Mouse (Mus musculus) heart, adult 18-20 months (tissue): ENCODE results near the gene Lingo1. TPM values are rescaled to one million over a fixed set of nuclear protein-coding genes. Genes with fewer than 3 reads are reported as not detected.
A peak's percentile ranks its signal among the peaks of the same experiment; 100 is the strongest.

Experiments
- DNase-seq, 2 experiments: peaks; one replicate each; pipeline ENCODE4 v3.0.0; 2021 to 2022; ENCODE audit warnings: mixed read lengths in 1 of 2
- total RNA-seq, 2 experiments: library from RNA; stranded (reverse); gene quantifications; 2 replicates each; pipeline ENCODE4 v1.2.3; 2021

Gene Lingo1
- total RNA-seq, 2 experiments from 2014 or later: 1.0 to 1.1 TPM

DNA sequence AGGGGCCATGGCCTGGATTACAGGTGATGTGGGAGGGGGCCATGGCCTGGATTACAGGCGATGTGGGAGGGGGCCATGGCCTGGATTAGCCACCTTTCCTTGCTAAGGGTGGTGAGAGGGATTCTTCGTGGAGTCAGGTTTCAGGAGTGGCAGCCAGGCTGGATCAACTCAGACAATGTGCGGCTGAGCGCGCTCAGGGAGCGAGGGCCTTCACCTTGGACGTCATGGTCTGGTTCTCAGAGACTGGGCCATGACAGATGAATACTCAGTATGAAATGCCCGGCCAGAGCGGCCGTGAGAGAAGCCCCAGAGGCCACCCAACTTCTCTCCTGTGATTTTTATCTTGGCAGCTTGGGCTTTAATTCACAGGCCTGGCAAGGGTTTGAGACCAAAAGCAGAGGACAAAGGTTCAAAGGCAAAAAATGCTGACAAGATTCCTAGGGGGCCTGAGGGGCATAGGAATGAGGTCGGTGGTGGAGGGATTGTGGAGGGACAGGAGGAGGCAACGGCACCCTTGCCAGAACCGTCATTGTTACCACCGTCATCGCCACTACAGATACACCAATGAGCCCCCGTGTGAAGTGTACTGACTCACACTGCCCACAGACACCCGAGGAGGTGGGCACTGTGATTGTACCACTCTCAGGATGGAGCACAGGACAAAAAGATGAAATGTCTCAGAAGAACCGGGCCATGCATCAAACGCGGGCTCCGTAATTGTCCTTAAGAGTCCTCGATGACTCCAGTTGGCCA, 117.2 kb downstream of the Lingo1 start:
- no peak for DNase-seq

DNA sequence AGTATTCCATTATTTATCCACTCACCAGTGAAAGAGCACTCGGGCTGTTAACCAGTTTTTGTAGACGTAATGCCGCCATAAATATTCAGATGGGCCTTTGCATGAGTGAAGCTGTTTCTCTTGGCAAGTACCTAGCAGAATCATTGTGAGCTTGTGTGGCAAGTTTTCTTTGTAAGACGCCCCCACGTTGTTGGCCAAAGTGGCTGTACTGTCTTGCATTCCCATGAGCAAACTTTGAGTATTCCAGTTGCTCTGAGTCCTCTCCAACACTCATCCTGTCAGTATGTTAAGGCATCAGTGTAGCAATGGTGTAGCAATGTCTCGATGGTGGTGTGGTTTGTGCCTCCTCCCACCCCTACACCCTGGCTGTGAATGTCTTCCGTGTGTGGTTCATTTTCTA, 120.6 kb downstream of the Lingo1 start:
- no peak for DNase-seq

DNA sequence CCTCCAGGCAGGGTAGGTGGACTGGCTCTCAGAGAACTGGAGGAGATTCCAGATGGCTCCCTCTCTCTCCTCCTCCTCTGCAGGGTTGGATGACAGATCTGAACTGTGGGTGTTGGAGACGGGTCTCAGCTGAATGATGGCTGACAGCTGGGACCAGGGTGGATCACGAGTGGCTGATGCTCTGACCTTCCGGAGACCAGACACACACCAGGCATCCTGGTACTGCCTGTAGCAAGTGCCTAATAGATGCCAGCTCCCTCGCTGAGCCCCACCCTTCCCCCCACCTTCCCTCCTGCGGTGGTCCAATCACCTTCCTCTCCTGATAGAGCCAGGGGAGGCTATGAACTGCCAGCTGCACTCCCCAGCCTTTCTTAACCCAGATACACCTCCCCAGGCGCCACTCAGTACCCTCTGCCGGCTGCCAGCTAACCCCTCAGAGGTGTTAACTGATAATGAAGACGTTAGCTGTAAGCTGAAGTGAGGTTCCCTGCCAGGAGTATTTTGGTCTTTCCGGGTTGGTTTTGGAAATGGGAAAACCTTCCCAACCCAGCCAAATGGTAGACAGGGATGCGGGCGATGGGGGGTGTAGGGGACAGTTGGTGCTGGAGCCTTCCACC, 126.6 kb downstream of the Lingo1 start:
- peak in 1 of 2 experiments; percentile 14 for DNase-seq

DNA sequence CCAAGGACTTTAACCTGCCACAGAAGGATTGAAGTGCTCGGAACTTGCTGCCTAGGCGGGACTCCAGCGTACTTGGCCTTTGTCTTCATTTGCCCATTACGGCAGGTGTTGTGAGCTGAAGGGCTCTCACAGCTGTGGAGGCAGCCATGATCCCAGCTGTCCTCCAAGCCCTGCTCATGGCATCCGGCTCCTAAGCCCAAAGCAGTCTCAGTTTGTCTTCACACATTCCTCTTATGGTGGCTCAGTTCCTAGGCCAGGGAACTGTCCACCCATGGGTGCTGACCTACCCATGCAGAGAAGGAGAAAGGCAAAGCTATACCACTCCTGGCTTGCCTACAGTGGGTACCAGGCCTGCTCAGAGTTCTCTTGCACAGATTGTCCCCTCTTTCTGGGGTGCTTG, 132.1 kb downstream of the Lingo1 start:
- DNase-seq: no peak

DNA sequence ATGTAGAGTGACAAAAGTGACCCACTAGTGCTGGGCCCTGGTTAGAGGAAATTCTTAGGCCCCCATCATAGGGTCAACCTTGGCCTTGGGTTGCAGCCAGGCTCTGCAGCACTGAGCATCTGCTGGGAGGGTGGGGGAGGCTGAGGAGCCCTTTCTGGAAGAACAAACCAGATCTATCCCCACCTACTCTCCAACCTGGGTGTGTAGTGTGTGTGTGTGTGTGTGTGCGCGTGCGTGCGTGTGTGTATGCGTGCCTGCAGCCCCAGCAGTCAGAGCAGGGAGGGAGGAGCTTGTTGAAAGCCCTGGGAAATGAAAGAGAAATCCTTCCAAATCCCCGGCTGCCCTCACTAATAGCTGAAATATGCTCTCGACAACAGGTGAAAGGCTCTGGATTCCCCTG, 133.3 kb downstream of the Lingo1 start:
- no peak for DNase-seq

DNA sequence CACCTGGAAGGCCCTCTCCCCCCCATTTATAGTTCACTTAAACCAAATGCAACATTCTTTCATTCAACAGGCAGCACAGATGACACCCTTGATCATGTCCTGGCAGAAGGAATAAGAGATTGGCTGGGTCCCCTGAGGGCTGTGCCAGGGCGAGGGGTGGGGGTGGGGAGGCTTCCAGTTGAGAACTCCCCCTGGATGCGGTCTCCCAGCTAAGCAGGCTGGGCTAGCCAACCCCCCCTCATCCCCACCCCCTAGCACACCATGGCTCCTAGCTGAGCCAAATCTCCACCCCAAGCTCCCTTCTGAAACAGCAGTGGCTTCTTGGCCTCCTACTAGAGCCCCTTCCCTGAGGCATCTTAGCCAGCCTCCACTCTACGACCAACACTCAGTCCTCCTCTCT, 133.9 kb downstream of the Lingo1 start:
- DNase-seq: no peak

DNA sequence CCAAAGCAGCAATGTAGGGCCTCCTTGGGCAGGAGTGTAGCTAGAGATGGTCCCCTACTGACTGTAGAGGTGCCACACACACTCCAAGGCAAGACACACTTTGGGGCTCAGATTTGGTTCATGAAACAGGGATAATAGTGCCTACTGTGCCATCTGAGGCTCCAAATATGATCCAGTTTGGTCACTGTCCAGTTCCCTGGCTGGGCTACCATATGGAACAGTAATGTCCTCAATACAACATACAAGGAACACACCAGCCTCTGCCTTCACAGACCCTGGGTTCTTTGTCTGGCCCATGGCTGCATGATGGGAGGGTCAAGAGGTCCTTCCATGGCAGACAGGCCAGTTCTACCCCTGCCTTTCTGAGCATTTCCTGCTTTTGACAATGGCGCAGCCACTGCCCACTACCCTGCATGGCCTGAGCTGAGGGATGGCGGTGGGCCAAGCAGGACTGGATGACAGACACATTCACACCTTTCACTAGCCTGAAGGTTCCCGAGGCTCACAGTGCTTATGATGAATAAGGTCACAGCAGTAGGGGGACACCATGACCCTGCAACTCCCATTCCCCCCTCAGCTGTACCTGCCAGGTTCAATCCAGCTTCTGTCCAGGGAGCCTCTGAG, 134.9 kb downstream of the Lingo1 start:
- no peak for DNase-seq

DNA sequence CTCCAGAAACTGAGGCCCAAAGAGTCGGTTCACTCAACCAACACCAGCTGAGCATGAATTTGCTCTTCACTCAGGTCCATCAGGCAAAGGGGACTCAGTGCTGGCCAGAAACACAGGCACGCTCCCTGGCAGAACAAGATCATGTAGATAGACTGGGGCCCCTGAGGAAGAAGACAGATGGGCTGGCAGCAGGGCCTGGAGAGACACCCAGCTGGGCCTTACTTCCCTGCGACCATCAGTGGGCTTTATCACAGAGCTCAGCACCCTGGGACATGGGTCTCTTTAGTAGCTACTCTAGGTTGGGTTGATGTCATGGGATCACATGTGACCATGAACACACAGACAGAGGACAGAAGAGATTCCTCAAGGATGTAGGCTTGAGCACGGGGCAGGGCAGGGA, 137.7 kb downstream of the Lingo1 start:
- DNase-seq: no peak

DNA sequence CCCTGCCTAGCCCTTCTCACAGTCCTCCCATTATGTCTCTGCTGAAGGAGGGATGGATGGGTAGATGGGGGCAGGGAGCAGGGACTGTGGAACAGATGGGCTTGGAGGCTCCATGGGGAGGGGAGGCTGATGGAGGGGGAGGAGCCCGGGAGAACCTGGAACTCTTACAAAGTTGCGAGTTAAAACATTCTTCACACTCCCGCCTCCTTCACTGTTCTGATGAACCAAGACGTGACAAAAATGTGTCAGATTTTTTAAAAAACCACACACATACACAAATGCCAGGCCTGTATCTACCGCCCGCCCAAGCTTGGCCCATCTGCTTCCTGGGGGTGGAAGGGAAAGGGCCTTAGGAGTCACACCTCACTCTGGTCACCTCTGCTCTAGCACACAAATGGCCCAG, 138.3 kb downstream of the Lingo1 start:
- no peak for DNase-seq

DNA sequence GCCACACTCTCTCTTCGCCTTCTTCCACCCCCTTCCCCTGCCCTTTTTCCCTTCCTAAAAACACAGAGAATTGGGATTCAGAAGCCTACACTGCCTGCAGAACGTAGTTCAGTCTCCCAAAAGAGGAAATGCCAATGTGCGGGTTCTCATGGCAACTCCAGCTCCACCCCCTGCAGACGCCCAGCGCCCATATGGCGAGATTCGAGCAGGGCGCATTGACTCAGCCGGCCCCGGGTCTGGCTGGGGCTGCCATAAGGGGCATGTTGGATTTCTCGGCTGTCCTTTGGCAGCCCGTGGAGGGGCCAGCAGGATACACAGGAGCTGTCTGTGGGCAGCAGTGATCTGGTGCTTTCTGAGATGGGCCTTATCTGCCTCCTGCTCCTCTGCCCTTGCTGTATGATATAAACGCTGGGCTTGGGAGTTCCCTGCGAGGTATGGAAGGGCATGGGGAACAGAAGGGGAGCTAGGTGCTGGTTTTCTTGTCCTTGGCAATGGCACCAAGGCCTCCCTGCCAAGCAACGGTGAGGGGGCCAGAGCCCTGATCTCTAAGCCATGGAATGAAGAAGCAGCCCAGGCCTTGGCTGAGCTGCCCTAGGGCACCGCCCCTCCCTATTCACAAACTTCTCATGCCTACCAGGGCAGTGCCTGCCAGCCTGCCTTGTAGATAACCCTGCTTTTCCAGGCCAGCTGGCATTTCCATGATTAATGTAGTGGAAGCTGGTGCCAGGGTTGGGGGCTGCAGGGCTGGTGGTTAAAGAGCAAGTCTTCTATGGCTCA, 139.3 kb downstream of the Lingo1 start:
- DNase-seq: peak in 1 of 2 experiments; percentile 31

DNA sequence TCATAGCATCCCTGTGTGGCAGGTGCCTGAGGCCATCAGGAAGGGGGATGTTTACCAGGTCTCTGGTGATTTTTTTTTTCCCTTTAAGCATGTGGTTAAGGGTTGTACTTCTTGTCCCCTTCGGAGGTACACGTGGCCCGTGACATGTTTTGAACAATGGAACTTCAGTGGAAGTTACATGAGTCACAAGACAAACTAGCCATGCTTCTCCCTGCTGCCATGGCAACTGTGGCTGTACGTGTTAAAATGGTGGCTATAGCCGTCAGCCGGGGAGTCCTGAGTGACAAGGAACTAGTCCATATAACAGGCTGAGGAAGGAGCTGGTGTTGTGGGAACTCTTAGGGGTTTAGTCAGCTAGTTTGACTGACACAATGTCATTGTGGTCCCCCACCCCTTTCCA, 141.1 kb downstream of the Lingo1 start:
- DNase-seq: no peak

DNA sequence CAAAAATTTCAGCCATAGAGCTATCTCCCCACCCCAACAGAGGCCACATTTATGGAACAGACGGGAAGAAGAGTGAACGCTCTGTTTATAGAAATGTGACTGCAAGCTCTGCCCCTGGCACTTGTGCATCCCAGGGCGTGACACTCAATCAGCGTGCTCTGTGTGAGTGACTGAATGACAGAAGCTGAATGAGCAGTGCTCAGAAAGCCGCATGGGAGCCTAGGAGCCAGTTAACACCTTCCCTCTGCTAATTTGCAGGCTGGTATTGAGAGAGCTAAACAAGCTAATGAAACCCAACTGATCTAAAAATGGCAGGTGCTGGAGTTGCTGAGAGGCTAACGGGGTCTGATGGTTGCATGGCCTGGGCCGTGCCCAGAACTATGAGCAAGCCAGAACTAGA, 143.7 kb downstream of the Lingo1 start:
- DNase-seq: no peak

DNA sequence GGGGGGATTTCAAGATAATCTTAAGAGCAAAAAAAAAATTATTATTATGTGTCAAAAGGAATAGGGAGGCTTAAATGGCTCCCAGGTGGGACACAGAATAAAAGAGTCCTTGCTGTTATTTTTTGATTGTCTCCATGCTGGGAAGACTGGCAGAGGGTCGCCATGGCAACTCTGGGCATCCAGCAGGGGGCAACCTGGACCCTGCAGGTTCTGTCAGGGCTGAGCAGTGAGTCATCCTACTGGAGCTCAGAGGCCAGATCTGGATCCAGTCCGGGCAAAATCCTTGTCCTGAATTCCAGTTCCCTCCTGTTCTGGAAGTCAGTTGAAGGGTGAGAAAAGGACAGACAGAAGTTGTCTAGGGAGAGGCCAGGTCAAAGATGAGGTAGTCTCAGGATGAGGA, 144.7 kb downstream of the Lingo1 start:
- DNase-seq: no peak

DNA sequence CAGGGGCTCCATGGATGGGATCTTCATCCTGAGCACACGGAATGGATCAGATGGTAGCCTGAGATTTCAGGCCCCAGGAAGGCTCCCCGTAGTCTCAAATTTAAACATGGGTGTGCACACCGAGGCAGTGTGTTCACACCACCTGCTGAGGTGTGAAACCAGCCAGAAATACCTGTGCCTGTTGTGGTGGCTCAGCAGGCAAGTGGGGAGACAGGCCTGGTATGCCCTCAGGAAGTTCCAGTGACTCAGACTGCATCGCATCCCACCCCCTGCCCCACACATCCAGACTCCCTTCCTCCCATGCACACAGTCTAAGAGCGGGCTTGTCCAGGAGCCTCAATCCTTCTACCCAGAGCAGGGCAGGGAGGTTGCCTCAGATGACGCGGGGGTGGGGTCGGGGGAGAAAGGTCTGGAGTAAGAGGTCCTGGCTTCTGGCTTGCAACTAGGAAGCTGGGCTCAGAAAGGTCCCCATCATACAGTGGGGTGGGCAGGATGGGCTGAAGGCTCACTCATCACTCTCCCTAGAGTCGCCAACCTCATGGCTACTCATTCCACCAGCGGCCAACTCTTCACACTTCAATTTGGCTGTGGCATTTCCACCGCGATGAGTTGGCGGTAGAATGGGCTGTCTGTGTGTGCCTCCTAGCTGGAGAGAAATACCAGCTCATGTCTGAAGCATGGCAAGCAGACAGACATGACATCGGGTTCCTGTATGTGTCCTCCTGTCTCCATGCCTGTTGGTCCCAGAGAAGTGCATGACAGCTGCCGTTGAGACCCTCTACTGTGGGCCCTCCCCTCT, 149.8 kb downstream of the Lingo1 start:
- DNase-seq: no peak

DNA sequence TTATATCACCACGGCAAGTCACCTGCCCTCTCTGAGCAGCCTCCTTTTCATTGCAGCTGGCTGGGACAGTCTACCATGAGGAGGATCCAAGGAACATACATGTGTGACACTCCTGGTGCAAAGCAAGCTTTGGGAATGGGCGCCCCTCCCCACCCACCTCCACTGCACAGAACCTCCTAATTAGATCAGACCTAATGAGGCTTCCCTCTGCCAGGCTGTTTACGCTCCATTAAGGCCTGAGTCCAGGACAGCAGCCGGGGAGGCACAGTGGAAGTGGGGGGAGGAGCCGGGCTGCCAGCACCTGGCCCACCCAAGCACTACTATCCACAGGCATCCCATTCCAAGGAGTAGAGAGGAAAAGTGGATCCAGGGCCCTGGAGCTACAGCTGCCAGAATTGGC, 152.8 kb downstream of the Lingo1 start:
- no peak for DNase-seq

DNA sequence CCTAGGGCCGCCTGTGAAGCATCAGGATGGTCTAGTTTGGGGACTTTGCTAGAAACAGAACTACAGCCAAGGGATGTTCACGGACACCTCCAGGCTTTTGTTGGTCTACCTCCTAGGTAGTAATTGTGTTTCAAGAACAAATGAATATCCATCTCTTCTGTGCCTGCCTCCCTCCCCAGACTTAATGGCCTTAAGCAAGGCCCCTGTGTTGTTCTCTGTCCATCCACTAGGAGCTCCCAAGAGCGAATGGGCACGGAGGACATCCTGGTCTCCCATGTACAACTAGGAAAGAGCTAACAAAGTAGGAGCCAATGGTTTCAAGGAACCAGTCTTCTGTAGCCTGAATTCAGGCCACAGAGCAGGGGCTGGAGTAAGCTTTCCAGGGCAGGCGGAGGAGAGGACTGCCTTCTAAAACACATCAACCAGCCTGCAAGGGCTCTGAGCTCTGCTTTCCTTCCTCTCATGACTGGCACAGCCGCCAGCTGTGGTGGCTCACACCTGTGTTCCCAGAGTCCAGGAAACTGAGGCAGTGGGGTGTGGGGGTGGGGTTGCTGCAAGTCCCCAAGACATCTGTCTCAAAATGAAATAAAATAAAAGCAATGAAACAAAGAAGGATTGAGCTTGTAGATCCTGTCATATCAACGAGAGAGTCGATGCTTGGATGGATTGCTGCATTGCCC, 157.9 kb downstream of the Lingo1 start:
- peak in 1 of 2 experiments; percentile 35 for DNase-seq

DNA sequence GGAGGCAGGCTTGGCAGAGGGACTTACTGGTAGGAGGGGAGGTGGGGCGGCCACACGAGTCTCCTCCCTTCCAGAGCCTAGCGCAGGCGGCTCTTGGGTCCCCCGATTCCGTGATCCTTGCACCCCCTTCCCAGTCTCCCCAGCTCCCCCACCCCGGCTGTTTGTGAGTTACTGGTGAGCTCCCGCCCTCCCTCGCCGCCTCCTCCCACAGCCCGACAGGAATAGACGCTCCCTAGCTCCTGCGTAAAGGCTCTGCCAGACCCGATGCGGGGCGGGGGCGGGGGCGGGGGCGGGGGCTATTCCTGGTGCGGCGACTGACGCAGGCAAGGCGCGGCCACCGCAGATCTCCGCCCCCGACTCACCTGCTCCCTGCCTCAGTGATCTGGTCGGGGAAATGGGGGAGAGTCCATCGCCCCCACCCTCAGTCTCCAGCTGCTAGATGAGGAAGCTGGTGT, 158.8 kb downstream of the Lingo1 start:
- peak in 1 of 2 experiments; percentile 21 for DNase-seq

DNA sequence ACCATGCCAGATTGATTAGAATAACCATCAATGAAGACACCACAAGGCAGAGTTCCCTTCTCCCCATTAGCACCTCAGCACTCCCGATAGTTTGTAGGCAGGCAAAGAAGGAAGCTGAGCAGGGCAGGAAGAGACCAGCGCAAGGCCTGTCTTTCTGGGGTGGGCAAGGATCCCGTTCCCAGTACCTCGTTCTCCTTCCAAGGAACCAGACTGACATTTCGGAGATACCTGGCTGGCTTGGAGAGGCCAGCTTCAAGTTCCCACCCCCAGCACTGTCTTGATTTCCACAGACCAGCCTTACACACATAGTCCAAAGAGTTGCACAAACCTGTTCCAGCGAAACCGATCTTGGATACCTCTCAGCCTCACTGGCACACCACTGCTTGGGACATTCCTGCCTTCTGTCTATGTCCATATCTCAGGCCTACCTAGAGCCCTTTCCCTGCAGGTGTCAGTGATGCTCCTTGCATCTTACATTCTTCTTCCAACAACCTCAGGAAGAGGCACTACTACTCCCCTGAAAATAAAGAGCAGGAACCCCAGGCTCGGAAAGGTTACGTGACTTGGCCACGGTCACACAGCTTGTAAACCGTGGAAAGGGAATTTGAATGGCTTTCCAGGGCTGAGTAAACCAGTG, 159.4 kb downstream of the Lingo1 start:
- peak in 1 of 2 experiments; percentile 17 for DNase-seq

DNA sequence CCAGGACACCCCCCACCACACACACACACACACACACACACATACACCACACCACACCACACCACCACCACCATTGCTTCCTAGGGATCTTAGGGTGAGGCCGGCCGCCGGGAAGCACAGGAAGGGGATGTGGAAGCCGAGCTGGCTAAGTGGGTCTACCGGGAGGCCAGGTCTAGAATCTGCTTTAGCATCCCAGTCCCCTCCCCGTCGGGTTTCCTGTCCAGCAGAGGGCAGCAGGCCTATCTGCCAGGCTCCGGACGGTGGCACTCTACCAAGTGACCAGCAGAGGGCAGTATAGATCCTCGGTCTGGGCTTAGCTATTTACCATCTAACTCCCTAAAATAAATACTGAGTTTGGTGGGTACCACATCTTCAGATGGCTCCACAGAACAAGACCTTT, 160.1 kb downstream of the Lingo1 start:
- peak; percentile 85 to 92 for DNase-seq

DNA sequence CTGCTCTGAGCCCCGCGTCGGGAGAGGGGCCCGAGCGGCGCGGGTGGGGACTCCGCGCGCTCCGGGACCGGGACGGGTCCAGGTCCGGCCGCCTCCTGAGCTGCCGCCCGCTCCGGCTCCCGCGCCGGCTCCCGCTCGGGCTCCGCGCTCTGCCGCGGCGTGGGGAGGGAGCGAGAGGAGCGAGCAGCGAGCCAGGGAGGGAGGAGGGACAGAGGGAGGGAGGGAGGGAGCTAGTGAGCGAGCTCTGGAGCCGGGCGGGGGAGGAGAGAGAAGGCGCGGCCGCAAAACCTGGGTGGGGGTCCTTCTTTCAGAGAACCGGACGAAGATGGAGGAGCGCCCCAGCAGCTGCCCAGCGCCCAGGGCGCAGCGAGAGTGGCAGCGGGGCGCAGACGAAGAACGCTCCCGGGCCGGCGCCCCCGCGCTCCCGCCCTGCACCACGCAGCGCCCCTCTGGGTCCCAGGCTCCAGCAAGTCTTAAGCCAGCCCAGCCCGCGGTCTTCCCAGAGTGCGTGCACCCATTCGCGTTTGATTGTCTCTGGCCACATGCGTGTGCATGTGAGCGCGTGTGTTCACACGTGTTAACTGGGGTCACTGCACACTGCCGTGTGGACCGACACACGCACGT, 160.7 kb downstream of the Lingo1 start:
- DNase-seq: peak; percentile 31 to 42
